Mouse (Mus musculus) kidney, adult 2 months (tissue): ENCODE data around the gene Ppp1r3d.

Experiments
- CTCF ChIP-seq: fragments of 200-500 bp; conservative IDR thresholded peaks from 2 replicates; pipeline ENCODE4 v1.5.1; 2011; ENCODE audit warnings: low read depth, mild to moderate bottlenecking, control low read depth, low read length, moderate library complexity, mixed read lengths; ENCODE audit not compliant: insufficient read depth, insufficient read length
- POLR2A ChIP-seq: fragments of 200-500 bp; IDR thresholded peaks from one replicate; pipeline ENCODE4 v1.6.1; 2011; ENCODE audit warnings: low read depth, low read length, control low read depth

GRCm38 (mm10) chr2:178414261-178415149 lies at the start of gene Ppp1r3d, which contains the start of gene Fam217b:
- TF ChIP-seq CTCF, result 0 out of 2 replicates have a peak, but pooled peaks have one; percentile 1
- no peak for TF ChIP-seq POLR2A
